Mouse (Mus musculus): ENCODE results near the gene Ppm1h. TPM values are rescaled to one million over a fixed set of nuclear protein-coding genes. Genes with fewer than 3 reads are reported as not detected.
"Not testable (repeated sequence)": the region's sequence is repeated elsewhere in the genome, so short reads cannot be mapped to it uniquely, and the experiment has no call there.

The Ppm1h gene
- polyA plus RNA-seq, 1 experiment: 13.1 TPM

DNA sequence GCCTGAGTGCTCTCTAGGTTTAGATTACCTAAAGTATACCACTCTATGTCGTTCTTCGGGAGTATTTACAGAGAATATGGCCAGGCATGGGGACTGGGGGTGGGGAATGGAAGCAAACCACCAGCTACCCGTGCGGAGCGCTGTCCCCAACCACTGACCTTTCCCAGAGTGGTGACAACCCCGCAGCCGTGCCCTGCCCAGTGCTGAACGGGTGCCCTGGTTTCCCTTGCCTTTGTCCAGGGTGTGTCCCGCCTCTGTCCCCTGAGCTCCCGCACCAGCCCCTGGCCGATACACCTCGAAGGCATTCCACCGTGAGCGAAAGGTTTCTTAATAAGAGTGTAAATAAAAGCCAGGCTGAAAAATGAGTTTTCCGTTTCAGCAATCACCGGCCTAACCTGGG lies 282.2 kb downstream of the Ppm1h start:
- WGBS: 82% methylated on average over 16 of the region's 16 CpGs
- TF ChIP-seq POLR2A (IDR thresholded peaks at IDR 0.05; ENCODE audit: borderline replicate concordance, control insufficient read depth, low read depth, low read length) (no peak), CTCF (IDR thresholded peaks at IDR 0.05; ENCODE audit: control insufficient read depth, insufficient read depth, low read length) (no peak)
- H3K4me1 ChIP-seq (ENCODE audit: control insufficient read depth, insufficient read depth, low read length): no peaks in the 10 kb centered on the region
- H3K27ac ChIP-seq (ENCODE audit: control insufficient read depth, insufficient read depth, low read depth, low read length, poor library complexity): no peak overlapping the region
- H3K4me3 ChIP-seq (replicated peaks; ENCODE audit: control insufficient read depth, low read depth, low read length): no peak overlapping the region

GRCm38 (mm10) chr10:122961494-122961893 lies 282.9 kb downstream of the Ppm1h start:
- 81% methylated on average over 9 of the region's 9 CpGs for WGBS
- Histone ChIP-seq H3K27ac (ENCODE audit: control insufficient read depth, insufficient read depth, low read depth, low read length, poor library complexity) (no peak overlapping the region), H3K4me3 (replicated peaks; ENCODE audit: control insufficient read depth, low read depth, low read length) (no peak overlapping the region), H3K4me1 (ENCODE audit: control insufficient read depth, insufficient read depth, low read length) (no peaks in the 10 kb centered on the region)
- TF ChIP-seq CTCF (IDR thresholded peaks at IDR 0.05; ENCODE audit: control insufficient read depth, insufficient read depth, low read length): no peak
- TF ChIP-seq POLR2A (IDR thresholded peaks at IDR 0.05; ENCODE audit: borderline replicate concordance, control insufficient read depth, low read depth, low read length): no peak

DNA sequence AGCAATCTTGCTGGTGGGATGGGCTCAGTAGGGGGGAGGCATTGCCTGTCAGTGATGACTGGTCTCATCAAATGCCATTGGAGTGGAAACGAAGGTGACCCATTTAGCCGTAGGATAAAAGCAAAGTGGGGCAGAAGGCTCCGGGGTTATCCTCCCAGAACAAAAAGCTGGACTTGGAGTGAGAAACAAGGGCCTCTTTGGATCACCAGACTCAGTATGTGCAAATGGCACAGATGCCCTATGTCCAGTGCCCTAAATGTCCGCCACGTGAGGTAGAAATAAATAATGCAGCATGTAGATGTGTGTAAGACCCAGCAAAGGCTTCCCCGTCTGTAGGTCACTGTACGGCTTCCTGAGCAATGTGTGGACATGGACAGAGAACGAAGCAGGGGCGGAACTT lies 284.1 kb downstream of the Ppm1h start:
- no peaks in the 10 kb centered on the region for H3K4me1 ChIP-seq (ENCODE audit: control insufficient read depth, insufficient read depth, low read length)
- no peak overlapping the region for H3K27ac ChIP-seq (ENCODE audit: control insufficient read depth, insufficient read depth, low read depth, low read length, poor library complexity)
- no peak overlapping the region for H3K4me3 ChIP-seq (replicated peaks; ENCODE audit: control insufficient read depth, low read depth, low read length)
- 84% methylated on average over 9 of the region's 9 CpGs for WGBS
- TF ChIP-seq POLR2A (IDR thresholded peaks at IDR 0.05; ENCODE audit: borderline replicate concordance, control insufficient read depth, low read depth, low read length): no peak
- no peak for TF ChIP-seq CTCF (IDR thresholded peaks at IDR 0.05; ENCODE audit: control insufficient read depth, insufficient read depth, low read length)

DNA sequence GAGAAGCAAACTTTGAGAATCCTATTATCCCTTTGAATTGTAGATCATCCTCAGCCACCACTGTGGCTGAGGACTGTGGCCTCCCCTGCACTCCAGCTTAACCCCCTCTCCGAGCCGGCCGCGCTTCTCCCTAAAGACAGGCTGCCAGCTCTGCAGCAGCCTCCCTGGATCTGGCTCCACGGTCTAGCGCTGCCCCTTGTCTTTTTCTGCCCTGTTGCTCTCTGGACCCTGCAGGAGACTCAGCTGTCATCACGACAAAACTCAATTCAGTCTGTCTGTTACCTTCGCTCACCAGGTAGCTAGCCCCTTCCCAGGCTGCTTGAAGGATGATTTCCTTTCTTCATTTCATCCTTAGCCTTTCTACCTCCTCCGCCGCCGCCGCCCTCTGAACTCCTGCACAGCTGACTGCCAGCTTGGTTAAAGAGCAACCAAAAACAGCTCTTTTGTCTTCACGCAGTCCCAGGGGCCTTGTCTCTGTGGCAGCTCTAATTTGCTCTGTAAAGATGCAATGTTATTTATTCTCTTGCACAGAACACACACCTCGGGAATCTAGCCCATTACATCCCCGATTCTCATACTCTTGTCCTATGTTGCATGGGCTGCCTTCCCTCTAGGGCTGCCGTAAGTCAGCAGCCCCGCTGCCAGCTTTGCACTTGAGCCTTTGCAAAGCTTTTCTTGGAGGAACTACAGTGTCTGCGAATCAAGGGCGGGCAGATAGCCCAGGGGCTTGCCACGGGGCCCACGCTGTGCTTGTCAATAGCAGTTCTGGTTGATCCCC lies 285.1 kb downstream of the Ppm1h start:
- TF ChIP-seq CTCF (IDR thresholded peaks at IDR 0.05; ENCODE audit: control insufficient read depth, insufficient read depth, low read length): no peak
- no peak for TF ChIP-seq POLR2A (IDR thresholded peaks at IDR 0.05; ENCODE audit: borderline replicate concordance, control insufficient read depth, low read depth, low read length)
- Histone ChIP-seq H3K27ac (ENCODE audit: control insufficient read depth, insufficient read depth, low read depth, low read length, poor library complexity) (no peak overlapping the region), H3K4me1 (ENCODE audit: control insufficient read depth, insufficient read depth, low read length) (no peaks in the 10 kb centered on the region), H3K4me3 (replicated peaks; ENCODE audit: control insufficient read depth, low read depth, low read length) (no peak overlapping the region)
- 31% methylated on average over 21 of the region's 21 CpGs for WGBS

DNA sequence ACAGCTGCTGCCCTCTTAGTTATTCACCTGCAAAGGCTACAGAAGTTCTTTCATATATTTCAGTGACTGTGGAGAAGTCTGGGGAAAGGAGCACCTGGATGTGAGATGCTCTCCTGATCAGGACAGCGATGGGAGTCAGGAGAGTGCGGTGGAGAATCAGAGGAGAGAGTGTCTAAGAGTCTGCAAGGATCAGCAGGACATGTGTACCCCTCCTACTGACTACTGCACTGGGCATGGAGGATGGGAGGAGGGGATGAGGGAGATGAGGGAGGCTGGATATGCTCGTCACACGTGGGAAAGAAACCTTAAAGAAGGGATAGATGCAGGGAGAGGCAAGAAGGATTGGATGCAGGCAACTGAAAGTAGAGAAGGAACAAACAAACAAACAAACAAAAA lies 285.7 kb downstream of the Ppm1h start:
- no peak overlapping the region for H3K4me3 ChIP-seq (replicated peaks; ENCODE audit: control insufficient read depth, low read depth, low read length)
- H3K27ac ChIP-seq (ENCODE audit: control insufficient read depth, insufficient read depth, low read depth, low read length, poor library complexity): no peak overlapping the region
- 64% methylated on average over 4 of the region's 4 CpGs for WGBS
- no peaks in the 10 kb centered on the region for H3K4me1 ChIP-seq (ENCODE audit: control insufficient read depth, insufficient read depth, low read length)
- no peak for TF ChIP-seq CTCF (IDR thresholded peaks at IDR 0.05; ENCODE audit: control insufficient read depth, insufficient read depth, low read length)
- no peak for TF ChIP-seq POLR2A (IDR thresholded peaks at IDR 0.05; ENCODE audit: borderline replicate concordance, control insufficient read depth, low read depth, low read length)

DNA sequence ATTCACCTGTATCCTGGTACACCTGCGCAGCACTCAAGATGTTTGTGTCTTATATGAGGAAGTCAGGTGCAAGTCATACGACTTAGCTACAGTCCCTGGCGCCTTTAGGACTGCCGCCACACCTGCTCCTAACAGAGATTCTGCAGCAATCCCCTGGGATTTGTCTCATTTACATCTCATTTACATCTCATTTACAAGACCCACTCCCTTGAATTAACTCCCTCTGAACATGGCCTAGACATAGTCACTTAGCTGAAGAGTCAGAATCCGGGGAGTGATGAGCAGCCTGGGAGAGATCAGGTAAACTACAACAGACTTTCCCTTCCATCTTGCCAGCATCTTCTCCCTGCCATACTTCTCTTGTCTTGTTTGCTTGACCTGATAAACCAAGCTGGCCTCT lies 287.1 kb downstream of the Ppm1h start:
- H3K4me1 ChIP-seq (ENCODE audit: control insufficient read depth, insufficient read depth, low read length); H3K4me3 ChIP-seq (replicated peaks; ENCODE audit: control insufficient read depth, low read depth, low read length); H3K27ac ChIP-seq (ENCODE audit: control insufficient read depth, insufficient read depth, low read depth, low read length, poor library complexity): not testable (repeated sequence)
- 90% methylated on average over 5 of the region's 5 CpGs for WGBS

GRCm38 (mm10) chr10:122966421-122966820 lies 287.9 kb downstream of the Ppm1h start:
- Histone ChIP-seq H3K4me1 (ENCODE audit: control insufficient read depth, insufficient read depth, low read length) (no peaks in the 10 kb centered on the region), H3K4me3 (replicated peaks; ENCODE audit: control insufficient read depth, low read depth, low read length) (no peak overlapping the region), H3K27ac (ENCODE audit: control insufficient read depth, insufficient read depth, low read depth, low read length, poor library complexity) (no peak overlapping the region)
- WGBS: 72% methylated on average over 7 of the region's 7 CpGs
- no peak for TF ChIP-seq POLR2A (IDR thresholded peaks at IDR 0.05; ENCODE audit: borderline replicate concordance, control insufficient read depth, low read depth, low read length)
- TF ChIP-seq CTCF (IDR thresholded peaks at IDR 0.05; ENCODE audit: control insufficient read depth, insufficient read depth, low read length): no peak

- TF ChIP-seq POLR2A (IDR thresholded peaks at IDR 0.05; ENCODE audit: borderline replicate concordance, control insufficient read depth, low read depth, low read length) (no peak), CTCF (IDR thresholded peaks at IDR 0.05; ENCODE audit: control insufficient read depth, insufficient read depth, low read length) (no peak)
Observed at GRCm38 (mm10) chr10:122970188-122970587, 291.6 kb downstream of the Ppm1h start.

DNA sequence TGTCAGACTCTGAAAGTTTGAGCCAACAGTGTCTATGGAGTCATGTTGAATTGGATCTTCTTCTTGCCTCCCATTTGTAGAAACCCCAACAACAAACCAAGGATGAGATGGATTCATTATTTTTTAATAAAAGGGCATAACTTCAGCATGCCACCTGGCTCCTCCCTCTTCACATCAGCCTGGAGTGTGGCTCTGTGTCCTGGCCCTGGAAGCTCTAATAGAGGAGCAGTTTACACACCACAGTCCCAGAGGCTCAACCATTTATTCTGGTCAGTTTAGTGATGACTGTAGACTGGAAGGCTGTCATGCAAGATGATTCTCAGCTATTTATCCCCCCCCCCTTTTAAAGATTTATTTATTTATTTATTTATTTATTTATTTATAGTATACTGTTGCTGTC lies 294.7 kb downstream of the Ppm1h start:
- Histone ChIP-seq H3K4me1 (ENCODE audit: control insufficient read depth, insufficient read depth, low read length) (peaks cover 2% of the 10 kb centered on the region; the same call in 1 of the 2 replicates), H3K4me3 (replicated peaks; ENCODE audit: control insufficient read depth, low read depth, low read length) (no peak overlapping the region), H3K27ac (ENCODE audit: control insufficient read depth, insufficient read depth, low read depth, low read length, poor library complexity) (no peak overlapping the region)
- TF ChIP-seq CTCF (IDR thresholded peaks at IDR 0.05; ENCODE audit: control insufficient read depth, insufficient read depth, low read length) (no peak), POLR2A (IDR thresholded peaks at IDR 0.05; ENCODE audit: borderline replicate concordance, control insufficient read depth, low read depth, low read length) (no peak)

More at GRCm38 (mm10) chr10:122970188-122970587, 291.6 kb downstream of the Ppm1h start:
- WGBS: 45% methylated on average over 7 of the region's 7 CpGs
- Histone ChIP-seq H3K4me3 (replicated peaks; ENCODE audit: control insufficient read depth, low read depth, low read length) (no peak overlapping the region), H3K4me1 (ENCODE audit: control insufficient read depth, insufficient read depth, low read length) (no peaks in the 10 kb centered on the region), H3K27ac (ENCODE audit: control insufficient read depth, insufficient read depth, low read depth, low read length, poor library complexity) (no peak overlapping the region)

All from bone marrow, adult 2 months (tissue).